Mouse (Mus musculus): ENCODE data around the gene Tcf19.

GRCm38 (mm10) chr17:35526644-35527043, 10.0 kb upstream of the Tcf19 start:
- TF ChIP-seq CTCF (IDR thresholded peaks at IDR 0.05; ENCODE audit: low read depth, low read length) (no peak), POLR2A (IDR thresholded peaks at IDR 0.05; ENCODE audit: borderline replicate concordance, low read depth, low read length) (no peak)
